Mouse (Mus musculus) adrenal gland, postnatal 14 days (tissue): ENCODE results near the gene Fbxl14. TPM values are rescaled to one million over a fixed set of nuclear protein-coding genes. Genes with fewer than 3 reads are reported as not detected.

Source experiments
- DNase-seq: peaks from one replicate; pipeline ENCODE4 v3.0.0; 2021; ENCODE audit warnings: mixed read lengths
- total RNA-seq: library from RNA; stranded (reverse); gene quantifications from 2 replicates; pipeline ENCODE4 v1.2.3, GENCODE M21; 2021

Gene Fbxl14
- total RNA-seq, 1 experiment from 2014 or later: 27.4 TPM

GRCm38 (mm10) chr6:119470777-119471176, 8.7 kb upstream of the Fbxl14 start:
- no peak for DNase-seq

GRCm38 (mm10) chr6:119472135-119472534, 7.3 kb upstream of the Fbxl14 start:
- peak; percentile 85 for DNase-seq

- DNase-seq: no peak
These were observed 6.8 kb upstream of the Fbxl14 start for GRCm38 (mm10) chr6:119472705-119473104.

- no peak for DNase-seq
These were observed 6.0 kb upstream of the Fbxl14 start for GRCm38 (mm10) chr6:119473446-119473845.

DNA sequence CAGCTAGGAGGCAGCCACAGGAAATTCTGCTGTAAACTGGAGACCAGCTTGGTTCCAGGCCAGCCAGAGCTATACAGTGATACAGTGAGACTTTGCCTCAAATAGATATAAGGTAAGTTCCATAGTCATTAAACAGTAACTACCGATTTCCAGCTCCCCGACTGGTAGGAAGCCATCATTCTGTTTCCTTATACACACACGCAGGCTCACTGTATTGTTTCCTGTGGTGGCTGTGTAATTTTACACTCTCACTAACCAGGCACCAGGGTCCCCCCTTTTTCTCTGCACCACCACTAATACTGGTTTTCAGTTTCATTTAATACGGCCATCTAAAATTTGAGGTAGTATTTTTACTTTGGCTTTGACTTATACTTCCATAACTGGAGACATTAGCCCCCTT, 5.5 kb upstream of the Fbxl14 start:
- no peak for DNase-seq

- DNase-seq: no peak
These were observed 3.5 kb upstream of the Fbxl14 start for GRCm38 (mm10) chr6:119475988-119476387.

DNA sequence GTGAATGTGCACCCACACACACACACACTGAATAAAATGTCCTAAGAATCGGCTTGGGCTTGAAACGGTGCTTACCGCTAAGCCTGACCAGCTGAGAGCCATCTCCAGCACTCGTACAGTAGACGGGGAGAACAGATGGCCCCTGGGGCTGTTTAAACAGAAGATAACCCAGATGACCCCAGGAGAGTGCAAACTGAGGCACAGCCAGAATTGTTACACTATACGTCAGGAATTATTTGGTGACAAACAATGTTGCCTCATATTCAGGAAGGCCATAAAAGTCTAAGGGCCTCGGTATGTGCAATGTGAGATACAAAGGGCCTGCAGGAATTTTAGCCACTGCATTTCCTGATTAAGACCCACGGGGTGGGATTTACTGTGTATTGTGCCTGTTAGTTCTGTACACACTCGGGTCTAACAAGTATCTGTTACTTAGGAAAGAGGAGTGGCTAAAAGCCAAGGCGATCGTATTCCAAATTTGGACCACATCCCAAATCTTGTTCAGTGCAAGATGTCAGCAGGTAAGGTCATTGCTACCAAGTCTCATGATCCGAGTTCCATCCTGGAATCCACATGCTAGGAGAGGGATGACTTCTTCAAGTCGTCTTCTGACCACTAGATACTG, 1.7 kb upstream of the Fbxl14 start:
- DNase-seq: no peak

- DNase-seq: peak; percentile 94
These were observed 717 bp upstream of the Fbxl14 start for GRCm38 (mm10) chr6:119478560-119479342.

- peak; percentile 82 for DNase-seq
These were observed 623 bp downstream of the Fbxl14 start for GRCm38 (mm10) chr6:119479876-119480705.

GRCm38 (mm10) chr6:119480706-119481331, 1.4 kb downstream of the Fbxl14 start:
- DNase-seq: peak; percentile 48

GRCm38 (mm10) chr6:119481741-119482390, 2.4 kb downstream of the Fbxl14 start:
- DNase-seq: peak; percentile 45

DNA sequence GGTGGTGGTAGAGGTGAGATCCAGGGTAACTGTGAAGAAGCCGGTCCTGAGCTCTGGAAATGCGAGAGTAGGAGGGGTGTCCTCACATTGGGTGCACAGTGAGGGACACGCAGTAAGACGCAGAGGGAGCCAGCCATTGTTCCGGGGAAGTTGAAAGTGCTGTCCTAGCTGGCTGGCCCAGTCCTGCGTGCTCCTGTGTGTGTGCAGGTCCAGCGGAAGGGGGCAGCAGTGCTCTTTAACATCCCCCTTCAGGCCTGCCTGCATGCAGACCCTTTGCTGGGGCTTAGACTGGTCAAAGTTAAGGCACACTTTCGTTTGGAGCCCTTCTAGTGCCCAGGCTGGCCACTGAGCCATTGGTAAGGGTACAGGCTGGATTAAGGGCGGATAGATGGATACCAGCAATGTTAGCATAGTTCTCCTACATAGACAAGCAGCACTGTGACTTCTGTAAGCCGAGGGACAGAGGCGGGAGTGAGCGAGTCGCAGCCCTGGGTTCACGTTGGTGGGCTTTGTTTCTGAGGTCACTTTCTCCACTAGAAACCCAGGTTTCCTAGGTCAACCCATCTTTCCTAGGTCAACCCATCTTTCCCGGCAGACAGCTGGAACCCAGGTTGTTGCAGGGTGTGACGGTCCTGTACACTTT, 3.6 kb downstream of the Fbxl14 start:
- DNase-seq: peak; percentile 78

GRCm38 (mm10) chr6:119485486-119485885, 6.0 kb downstream of the Fbxl14 start:
- DNase-seq: peak; percentile 52

GRCm38 (mm10) chr6:119486381-119487084, 7.1 kb downstream of the Fbxl14 start:
- peak; percentile 40 for DNase-seq

DNA sequence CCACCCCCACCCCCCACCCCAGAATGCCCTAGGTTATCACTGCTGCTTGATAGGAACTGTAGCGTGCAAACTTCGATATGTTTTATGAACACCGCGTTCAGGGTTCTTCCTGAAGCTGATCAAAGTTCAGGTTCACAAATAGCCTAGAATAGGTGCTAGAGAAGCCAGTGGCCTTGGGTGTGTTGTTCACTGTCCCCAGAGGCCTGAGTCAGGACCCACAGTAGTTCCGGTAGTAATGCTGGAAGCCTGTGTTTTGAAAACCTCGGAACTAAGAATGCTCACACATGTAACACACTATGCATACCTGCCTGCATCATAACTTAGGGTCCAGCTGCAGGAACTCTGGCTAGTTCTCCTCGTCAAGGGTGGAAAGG, 7.6 kb downstream of the Fbxl14 start:
- DNase-seq: peak; percentile 43

DNA sequence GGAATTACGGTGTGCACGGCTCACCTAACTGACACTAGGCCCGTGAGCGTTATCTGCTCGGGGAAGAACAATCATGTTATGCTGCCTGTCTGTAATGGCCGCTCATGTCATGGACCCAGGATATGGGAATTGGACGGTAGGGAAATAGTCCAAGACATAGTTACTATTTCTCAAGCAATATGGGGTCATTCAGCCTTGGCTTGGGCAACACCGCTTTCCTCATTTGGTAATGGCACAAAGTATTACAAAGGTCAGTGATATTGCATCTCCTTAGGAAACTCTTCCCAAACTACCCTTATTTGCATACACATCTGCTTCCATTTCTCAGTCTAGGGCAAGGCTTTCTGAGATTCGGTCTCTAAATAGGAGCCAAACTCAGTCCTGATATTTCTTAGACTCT, 8.2 kb downstream of the Fbxl14 start:
- peak; percentile 49 for DNase-seq

GRCm38 (mm10) chr6:119489765-119490164, 10.3 kb downstream of the Fbxl14 start:
- peak; percentile 41 for DNase-seq

GRCm38 (mm10) chr6:119490549-119490948, 11.1 kb downstream of the Fbxl14 start:
- no peak for DNase-seq

- DNase-seq: no peak
These were observed 11.5 kb downstream of the Fbxl14 start for GRCm38 (mm10) chr6:119491006-119491405.

DNA sequence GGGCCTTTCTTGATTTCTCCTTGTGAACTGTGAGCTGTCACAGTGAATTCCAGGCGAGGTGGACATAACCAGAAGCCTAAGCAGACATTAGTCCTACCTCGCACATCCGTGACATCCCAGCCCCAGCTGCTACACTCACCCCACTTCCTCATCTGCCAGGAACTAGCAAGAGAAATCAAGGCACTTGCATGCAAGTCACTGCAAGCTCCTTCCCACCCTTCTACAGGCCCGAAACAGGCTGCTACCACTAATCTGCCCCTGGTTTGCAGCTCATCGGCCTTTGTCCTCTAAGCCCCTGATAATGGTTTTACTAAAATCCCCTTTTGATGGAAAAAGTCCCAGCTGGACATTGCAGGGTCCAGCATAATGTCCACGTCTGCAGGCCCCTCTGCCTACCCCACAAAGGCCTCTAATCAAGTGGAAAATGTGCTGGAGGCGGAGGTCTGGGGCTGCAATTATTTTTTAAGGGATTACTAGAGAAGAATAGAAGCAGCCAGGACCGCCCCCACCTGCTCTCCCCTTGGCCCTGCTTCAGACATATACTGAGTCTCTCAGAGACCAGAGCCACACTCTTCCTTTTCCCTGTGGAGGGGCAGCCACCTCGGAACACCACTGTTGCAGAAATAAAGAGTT, 12.6 kb downstream of the Fbxl14 start:
- no peak for DNase-seq
